9 mouse cellular contexts compared by ENCODE assay signal in genomic region chr9:14770803-14771471, GRCm38 (mm10). TPM values are rescaled to one million over a fixed set of nuclear protein-coding genes. Genes with fewer than 3 reads are reported as not detected.
DNase-seq lines count a peak whose midpoint lies in the region; ATAC-seq lines count a peak whose summit lies in the region.
"Had no signal": no experiment of that assay in that cellular context is flagged by ENCODE, and none has a peak within 500 bp of the region (broad histone marks: within the 10 kb centered on the region; RNA-seq: fewer than 3 reads in every experiment).

Gene 1700012B09Rik, minus strand, starts transcription at chr9:14771030.

- H3K4me1 ChIP-seq in kidney, embryonic 15.5 days: peaks cover 6% of the 10 kb centered on the region
- H3K4me1 ChIP-seq in hindbrain, embryonic 16.5 days (ENCODE audit: control insufficient read depth, insufficient read depth, low read depth, low read length): no peaks in the 10 kb centered on the region; the same call in 1 of the 2 replicates
- no peaks in the 10 kb centered on the region for H3K4me1 ChIP-seq in neural tube, embryonic 14.5 days (ENCODE audit: control insufficient read depth, insufficient read depth, low read length)

- H3K36me3 ChIP-seq in kidney, embryonic 15.5 days: no peaks in the 10 kb centered on the region
- H3K36me3 ChIP-seq in hindbrain, embryonic 16.5 days (ENCODE audit: control insufficient read depth, insufficient read depth, low read length): no peaks in the 10 kb centered on the region
- no peaks in the 10 kb centered on the region for H3K36me3 ChIP-seq in neural tube, embryonic 14.5 days (ENCODE audit: control insufficient read depth, insufficient read depth, low read length)

- peak within 1 kb of the TSS; percentile 10 for H3K4me2 ChIP-seq in kidney, embryonic 15.5 days
- peak within 1 kb of the TSS; percentile 43 for H3K4me2 ChIP-seq in hindbrain, embryonic 16.5 days (ENCODE audit: low read length)
- H3K4me2 ChIP-seq in neural tube, embryonic 14.5 days (ENCODE audit: low read depth, low read length): no peak within 1 kb of the TSS; the same call in 1 of the 2 replicates

- no peak within 1 kb of the TSS for H3K9ac ChIP-seq in kidney, embryonic 15.5 days
- H3K9ac ChIP-seq in hindbrain, embryonic 16.5 days (ENCODE audit: low read depth, low read length): peak within 1 kb of the TSS; percentile 9; the same call in 1 of the 2 replicates
- H3K9ac ChIP-seq in neural tube, embryonic 14.5 days (replicated peaks; ENCODE audit: low read depth, low read length): no peak within 1 kb of the TSS

- no peaks in the 10 kb centered on the region for H3K9me3 ChIP-seq in kidney, embryonic 15.5 days (replicated peaks)
- H3K9me3 ChIP-seq in hindbrain, embryonic 16.5 days (ENCODE audit: control insufficient read depth, low read length): no peaks in the 10 kb centered on the region
- H3K9me3 ChIP-seq in neural tube, embryonic 14.5 days (ENCODE audit: control insufficient read depth, low read length): no peaks in the 10 kb centered on the region

- peaks cover 38% of the 10 kb centered on the region for H3K27me3 ChIP-seq in kidney, embryonic 15.5 days
- no peaks in the 10 kb centered on the region for H3K27me3 ChIP-seq in hindbrain, embryonic 16.5 days (replicated peaks; ENCODE audit: control insufficient read depth, insufficient read depth, low read length)
- no peaks in the 10 kb centered on the region for H3K27me3 ChIP-seq in neural tube, embryonic 14.5 days (ENCODE audit: control insufficient read depth, insufficient read depth, low read length)

- 20% methylated on average over 23 of the region's 23 CpGs for WGBS in kidney, embryonic 15.5 days
- 20% methylated on average over 23 of the region's 23 CpGs for WGBS in hindbrain, embryonic 16.5 days
- 21% methylated on average over 23 of the region's 23 CpGs for WGBS in neural tube, embryonic 14.5 days

- ATAC-seq in kidney, embryonic 15.5 days (replicated peaks; ENCODE audit: low FRiP score): peak; percentile 73
- peak; percentile 60 for ATAC-seq in hindbrain, embryonic 16.5 days
- ATAC-seq in neural tube, embryonic 14.5 days (ENCODE audit: low read depth): peak; percentile 69; the same call in 1 of the 2 replicates

- DNase-seq in kidney, adult 9 months: no peak
- peak; percentile 58 for DNase-seq in embryo, embryonic 11 days
- no peak for DNase-seq in frontal cortex, postnatal 14 days (ENCODE audit: low spot score in 2 of 2)
- no peak for DNase-seq in right cerebral cortex, adult 2 months (ENCODE audit: low spot score in 2 of 2)
- DNase-seq in urinary bladder, adult 18-20 months (ENCODE audit: low spot score in 2 of 2): no peak
- DNase-seq: layer of hippocampus, postnatal 36 days had no signal

- no peak within 1 kb of the TSS for H3K4me3 ChIP-seq in kidney, embryonic 15.5 days (replicated peaks)
- no peak within 1 kb of the TSS; the same call in 1 of the 2 replicates for H3K4me3 ChIP-seq in hindbrain, embryonic 16.5 days (ENCODE audit: low read length)
- no peak within 1 kb of the TSS for H3K4me3 ChIP-seq in neural tube, embryonic 14.5 days (ENCODE audit: low read depth, low read length)

- H3K27ac ChIP-seq in kidney, embryonic 15.5 days: no peak within 1 kb of the TSS
- no peak within 1 kb of the TSS for H3K27ac ChIP-seq in hindbrain, embryonic 16.5 days (ENCODE audit: low read depth, low read length)
- H3K27ac ChIP-seq in neural tube, embryonic 14.5 days (ENCODE audit: low read depth, low read length): no peak within 1 kb of the TSS

RNA-seq across cellular contexts. Expression of gene 1700012B09Rik, which starts in this region (rescaled TPM):
- not detected in 2 replicates for polyA plus RNA-seq in kidney, embryonic 15.5 days (2015; fragmentation: Nextera tagmentation; extraction: Ambion mirVana)
- polyA plus RNA-seq in hindbrain, embryonic 16.5 days (2015; fragmentation: Nextera tagmentation; extraction: Ambion mirVana): 4.5 and 4.8 TPM in 2 replicates
- polyA plus RNA-seq in neural tube, embryonic 14.5 days (2014; fragmentation: Nextera tagmentation; extraction: Ambion mirVana): 0.70 and 1.6 TPM in 2 replicates

Comparison
In these comparisons a context has a peak if more than half of its experiments do, and no peak if none do; other contexts are left out.
1. Peak in ATAC-seq and H3K4me2 ChIP-seq in kidney, embryonic 15.5 days; RNA of the gene not detected or under 1 TPM.